Mouse (Mus musculus): ENCODE measurements at regions not wholly inside any gene's neighbourhood (a gene's known extent, or its start where the extent isn't known, plus 50 kb on each side); places are given as distances from the start of the nearest gene placed in this dataset.

- no peak for TF ChIP-seq CTCF (IDR thresholded peaks at IDR 0.05; ENCODE audit: control insufficient read depth, insufficient read depth, insufficient replicate concordance, low read depth, low read length)
- TF ChIP-seq POLR2A (IDR thresholded peaks at IDR 0.05; ENCODE audit: control insufficient read depth, low read depth, low read length) = no peak
Observed at GRCm38 (mm10) chr1:52298336-52298735, 65.3 kb upstream of the Gls start.
